Mouse (Mus musculus) forebrain, embryonic 11.5 days (tissue): Measurements from ENCODE around the gene Cldn8. TPM values are rescaled to one million over a fixed set of nuclear protein-coding genes. Genes with fewer than 3 reads are reported as not detected.

ENCODE experiments used
- ATAC-seq: fragments of 200-750 bp; cut with Nextera tagmentation; replicated peaks from 2 replicates; pipeline ENCODE4 v1.8.0; 2017; ENCODE audit warnings: moderate TSS enrichment; ENCODE audit not compliant: low FRiP score
- DNase-seq: peaks from one replicate; pipeline ENCODE4 v3.0.0-alpha.2; 2017; ENCODE audit warnings: low spot score
- H3K27ac ChIP-seq: fragments of 300-500 bp; sonication (generic); 2 replicates; pipeline ENCODE4 v1.5.1; 2014; ENCODE audit warnings: low read depth, low read length
- H3K27me3 ChIP-seq: fragments of 300-500 bp; sonication (generic); 2 replicates; pipeline ENCODE4 v1.6.1; 2014; ENCODE audit warnings: mild to moderate bottlenecking, low read length, mixed read lengths; ENCODE audit not compliant: control insufficient read depth, insufficient read depth
- H3K36me3 ChIP-seq: fragments of 300-500 bp; sonication (generic); 2 replicates; pipeline ENCODE4 v1.6.1; 2014; ENCODE audit warnings: mild to moderate bottlenecking, low read length, moderate library complexity, mixed read lengths; ENCODE audit not compliant: control insufficient read depth, insufficient read depth
- H3K4me1 ChIP-seq: fragments of 300-500 bp; sonication (generic); replicated peaks from 2 replicates; pipeline ENCODE4 v1.6.1; 2014; ENCODE audit warnings: low read length, mixed read lengths; ENCODE audit not compliant: control insufficient read depth, insufficient read depth
- H3K4me2 ChIP-seq: fragments of 300-500 bp; sonication (generic); 2 replicates; pipeline ENCODE4 v1.6.1; 2014; ENCODE audit warnings: low read depth, mild to moderate bottlenecking, low read length, moderate library complexity, mixed read lengths; ENCODE audit not compliant: severe bottlenecking
- H3K4me3 ChIP-seq: fragments of 300-500 bp; sonication (generic); 2 replicates; pipeline ENCODE4 v1.5.1; 2014; ENCODE audit warnings: low read depth, low read length
- H3K9ac ChIP-seq: fragments of 300-500 bp; sonication (generic); 2 replicates; pipeline ENCODE4 v1.6.1; 2014; ENCODE audit warnings: low read length
- H3K9me3 ChIP-seq: fragments of 300-500 bp; sonication (generic); 2 replicates; pipeline ENCODE4 v1.6.1; 2016; ENCODE audit warnings: low read length, mixed read lengths; ENCODE audit not compliant: control insufficient read depth
- WGBS: fragments of 180-500 bp; shearing (Covaris S2); extraction: QIAGEN DNeasy Blood & Tissue Kit; methylation state at CpG from one replicate; pipeline ENCODE4 v1.1.7; 2014; 5-methylcytosine and 5-hydroxymethylcytosine counted together
- polyA plus RNA-seq: library from polyadenylated mRNA; unstranded; fragments of >200 nt; fragmentation: Nextera tagmentation; extraction: Ambion mirVana; gene quantifications from 2 replicates; pipeline ENCODE4 v1.2.1, GENCODE M21; 2014

The Cldn8 gene
- polyA plus RNA-seq, 1 experiment from 2014 or later, result 1.5 TPM

- Histone ChIP-seq H3K9me3 (no peaks in the 10 kb centered on the region), H3K4me1 (no peaks in the 10 kb centered on the region), H3K27me3 (no peaks in the 10 kb centered on the region), H3K9ac (no peak overlapping the region), H3K27ac (no peak overlapping the region), H3K36me3 (no peaks in the 10 kb centered on the region), H3K4me3 (no peak overlapping the region), H3K4me2 (no peak overlapping the region)
- DNase-seq (no peak), ATAC-seq (no peak)
- WGBS, result 91% methylated on average over 9 of the region's 9 CpGs
These were observed 20.4 kb upstream of the Cldn8 start for GRCm38 (mm10) chr16:88583338-88583737.

GRCm38 (mm10) chr16:88575885-88576679 is 13.1 kb upstream of the Cldn8 start:
- Histone ChIP-seq H3K4me1 (no peaks in the 10 kb centered on the region), H3K36me3 (no peaks in the 10 kb centered on the region), H3K4me3 (no peak overlapping the region), H3K9me3 (no peaks in the 10 kb centered on the region), H3K27ac (no peak overlapping the region), H3K4me2 (no peak overlapping the region), H3K9ac (no peak overlapping the region), H3K27me3 (no peaks in the 10 kb centered on the region)
- ATAC-seq (no peak), DNase-seq (no peak)
- 81% methylated on average over 4 of the region's 4 CpGs for WGBS

GRCm38 (mm10) chr16:88572904-88573404 is 10.0 kb upstream of the Cldn8 start:
- Histone ChIP-seq H3K27ac (no peak overlapping the region), H3K9ac (no peak overlapping the region), H3K27me3 (no peaks in the 10 kb centered on the region), H3K4me1 (no peaks in the 10 kb centered on the region), H3K4me2 (no peak overlapping the region), H3K9me3 (no peaks in the 10 kb centered on the region), H3K4me3 (no peak overlapping the region), H3K36me3 (no peaks in the 10 kb centered on the region)
- DNase-seq (no peak), ATAC-seq (no peak)
- WGBS, result 89% methylated on average over 5 of the region's 5 CpGs

- Histone ChIP-seq H3K36me3 (no peaks in the 10 kb centered on the region), H3K4me2 (no peak overlapping the region), H3K27me3 (no peaks in the 10 kb centered on the region), H3K27ac (no peak overlapping the region), H3K4me3 (no peak overlapping the region), H3K9ac (no peak overlapping the region), H3K4me1 (no peaks in the 10 kb centered on the region), H3K9me3 (no peaks in the 10 kb centered on the region)
- DNase-seq (no peak), ATAC-seq (no peak)
These were observed 7.2 kb upstream of the Cldn8 start for GRCm38 (mm10) chr16:88570136-88570535.

- Histone ChIP-seq H3K4me3 (no peak overlapping the region), H3K9me3 (no peaks in the 10 kb centered on the region), H3K36me3 (no peaks in the 10 kb centered on the region), H3K27me3 (no peaks in the 10 kb centered on the region), H3K4me2 (no peak overlapping the region), H3K4me1 (no peaks in the 10 kb centered on the region), H3K27ac (no peak overlapping the region), H3K9ac (no peak overlapping the region)
- no peak for DNase-seq
- WGBS, result 96% methylated on average over 3 of the region's 3 CpGs
- ATAC-seq, result no peak
These were observed 6.7 kb upstream of the Cldn8 start for GRCm38 (mm10) chr16:88569732-88570131.

- Histone ChIP-seq H3K36me3 (no peaks in the 10 kb centered on the region), H3K9ac (no peak overlapping the region), H3K4me2 (no peak overlapping the region), H3K27me3 (no peaks in the 10 kb centered on the region), H3K9me3 (no peaks in the 10 kb centered on the region), H3K4me1 (no peaks in the 10 kb centered on the region), H3K4me3 (no peak overlapping the region), H3K27ac (no peak overlapping the region)
- 68% methylated on average over 1 of the region's 1 CpGs for WGBS
- ATAC-seq (no peak), DNase-seq (no peak)
These were observed 6.1 kb upstream of the Cldn8 start for GRCm38 (mm10) chr16:88569096-88569495.

GRCm38 (mm10) chr16:88561617-88562164 is 1.3 kb downstream of the Cldn8 start:
- Histone ChIP-seq H3K27ac (no peak overlapping the region), H3K9me3 (no peaks in the 10 kb centered on the region), H3K4me2 (no peak overlapping the region), H3K9ac (no peak overlapping the region), H3K27me3 (no peaks in the 10 kb centered on the region), H3K4me1 (no peaks in the 10 kb centered on the region), H3K4me3 (no peak overlapping the region), H3K36me3 (no peaks in the 10 kb centered on the region)
- 13% methylated on average over 6 of the region's 6 CpGs for WGBS
- ATAC-seq (peak; percentile 70), DNase-seq (no peak)

- Histone ChIP-seq H3K27ac (no peak overlapping the region), H3K9me3 (no peaks in the 10 kb centered on the region), H3K4me1 (no peaks in the 10 kb centered on the region), H3K27me3 (no peaks in the 10 kb centered on the region), H3K9ac (no peak overlapping the region), H3K4me2 (no peak overlapping the region), H3K36me3 (no peaks in the 10 kb centered on the region), H3K4me3 (no peak overlapping the region)
- 61% methylated on average over 6 of the region's 6 CpGs for WGBS
- ATAC-seq (peak; percentile 49; the same call in 1 of the 2 replicates), DNase-seq (no peak)
These were observed 20.5 kb downstream of the Cldn8 start for GRCm38 (mm10) chr16:88542488-88542887.
